Mouse (Mus musculus): ENCODE measurements around the gene Cdk5rap2.

The Cdk5rap2 gene

DNA sequence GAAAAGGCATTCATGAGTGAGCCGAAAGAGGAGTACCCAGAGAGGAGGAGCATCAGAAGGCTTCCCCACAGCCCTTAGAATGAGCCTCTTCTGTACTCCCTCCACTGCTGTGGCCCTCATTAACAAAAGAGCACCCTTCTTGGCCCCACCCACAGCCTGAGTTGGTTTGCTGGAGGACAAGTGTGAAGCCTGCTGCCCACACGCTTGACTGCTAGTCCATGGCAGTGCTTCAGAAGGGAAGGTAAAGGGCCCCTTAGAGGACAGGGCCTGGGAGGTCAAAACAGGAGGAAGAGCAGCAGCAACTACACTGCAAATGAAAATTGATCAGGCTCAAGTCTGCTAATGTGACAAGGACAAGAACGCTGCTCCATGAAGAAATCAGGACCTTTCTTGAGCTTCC lies 56.6 kb downstream of the Cdk5rap2 start:
- no peak for DNase-seq (ENCODE audit: low spot score)

DNA sequence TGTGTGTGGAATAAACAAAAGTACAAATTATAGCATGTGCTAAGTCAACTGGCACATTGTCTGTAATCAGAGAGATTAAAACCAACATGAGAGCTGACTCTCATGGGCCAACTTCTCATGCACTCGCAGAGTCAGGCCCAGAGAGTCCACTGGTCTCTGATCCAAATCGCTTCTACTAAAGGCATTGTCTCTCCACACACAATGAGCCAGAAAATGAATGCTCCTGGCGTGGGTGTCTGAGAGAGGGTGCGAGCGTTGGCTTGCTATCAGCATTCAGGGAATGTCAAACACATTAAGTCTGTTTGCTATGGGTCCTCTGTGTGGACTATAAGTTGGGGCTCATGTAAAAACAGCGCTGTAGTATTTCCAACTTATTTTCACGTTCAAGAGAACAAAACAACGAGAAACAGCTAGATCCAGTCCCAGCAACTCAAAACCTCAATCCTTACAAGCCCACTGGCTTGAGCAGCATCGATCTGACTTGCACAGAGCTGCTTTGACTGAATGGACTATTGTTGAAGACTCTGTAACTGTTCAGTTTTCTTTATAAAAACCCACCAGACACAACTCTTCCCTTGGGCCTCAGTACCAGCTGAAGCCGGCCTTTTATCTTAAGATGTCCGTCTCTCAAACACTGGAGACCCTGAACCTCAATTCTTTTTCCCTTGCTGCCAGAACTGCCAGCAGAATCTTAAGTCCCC lies 74.6 kb downstream of the Cdk5rap2 start:
- DNase-seq (ENCODE audit: low spot score): no peak

DNA sequence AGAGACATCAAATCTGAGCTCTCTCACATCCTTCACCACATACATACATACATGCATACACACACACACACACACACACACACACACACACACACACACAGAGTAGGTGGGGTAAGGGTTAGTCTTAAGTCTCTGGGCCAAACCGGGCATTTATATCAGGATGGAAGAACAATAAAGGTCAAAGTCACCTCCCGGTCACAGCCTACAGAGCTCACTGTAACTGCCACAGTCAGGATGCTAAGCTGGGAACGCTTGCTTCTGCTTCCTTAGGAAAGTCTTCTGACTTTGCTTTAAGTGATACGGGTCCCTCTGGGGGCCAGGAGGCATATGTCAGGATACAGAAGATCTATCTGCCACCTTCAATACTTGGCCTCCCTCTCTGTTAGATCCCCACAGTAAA lies 75.2 kb downstream of the Cdk5rap2 start:
- DNase-seq (ENCODE audit: low spot score): no peak

DNA sequence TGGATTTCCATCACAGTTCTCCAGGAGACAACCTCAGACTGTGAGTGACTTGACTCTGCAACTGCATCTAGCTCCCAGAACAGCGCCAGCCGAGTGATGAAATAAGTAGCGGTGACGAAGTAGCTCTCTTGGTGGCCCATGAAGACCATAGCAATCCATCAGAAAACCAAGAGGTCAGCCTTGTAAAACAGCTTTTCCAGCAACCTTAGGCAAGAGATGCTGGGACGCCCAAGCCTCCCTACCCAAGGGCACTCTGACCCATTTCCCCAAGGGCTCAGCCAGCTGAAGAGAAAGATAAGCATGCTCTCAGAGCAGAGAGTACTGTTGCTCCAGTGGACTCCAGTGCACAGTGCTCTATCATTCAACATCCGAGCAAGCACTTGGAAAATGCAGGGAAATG lies 77.3 kb downstream of the Cdk5rap2 start:
- no peak for DNase-seq (ENCODE audit: low spot score)

GRCm38 (mm10) chr4:70332576-70332975 lies 77.7 kb downstream of the Cdk5rap2 start:
- peak; percentile 14 for DNase-seq (ENCODE audit: low spot score)

DNA sequence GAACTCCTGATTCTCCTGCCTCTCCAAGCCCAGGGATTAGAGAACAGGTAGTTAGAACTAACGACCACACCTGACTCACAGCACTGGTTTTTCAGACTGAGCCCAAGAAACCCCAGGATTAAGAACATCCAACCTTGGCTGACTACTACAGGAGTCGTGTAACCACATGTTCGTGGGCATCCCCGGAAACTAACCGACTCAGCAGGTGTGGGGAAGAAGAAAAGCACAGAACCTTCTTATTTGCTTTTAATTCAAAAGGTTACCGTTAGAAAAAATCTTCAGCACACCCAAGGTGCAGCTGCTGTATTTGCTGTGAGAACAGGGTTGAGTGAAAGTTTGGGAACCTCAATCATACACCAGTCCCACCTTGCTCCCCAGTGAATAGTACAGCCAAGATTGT lies 79.1 kb downstream of the Cdk5rap2 start:
- no peak for DNase-seq (ENCODE audit: low spot score)

- DNase-seq (ENCODE audit: low spot score): no peak
These were observed 82.2 kb downstream of the Cdk5rap2 start for GRCm38 (mm10) chr4:70328033-70328432.

DNA sequence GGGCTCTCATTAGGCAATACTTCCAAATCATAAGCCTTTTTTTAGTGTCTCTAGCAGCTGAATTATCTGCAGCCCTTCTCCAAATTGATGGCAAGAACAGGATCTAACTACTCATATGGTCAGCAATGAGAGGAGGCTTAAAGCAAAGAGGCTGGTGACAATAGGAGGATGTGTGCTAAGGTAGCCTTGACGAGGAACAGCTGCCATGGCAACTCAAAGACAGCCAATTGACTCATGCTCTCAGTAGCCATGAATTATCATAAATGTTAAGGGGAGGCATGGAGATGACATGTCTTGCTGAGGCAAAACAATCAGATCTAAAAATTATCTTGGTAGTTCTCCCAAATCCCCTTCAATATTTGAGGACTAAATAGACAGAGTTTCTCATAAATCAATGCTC lies 82.8 kb downstream of the Cdk5rap2 start:
- DNase-seq (ENCODE audit: low spot score): no peak

GRCm38 (mm10) chr4:70321586-70321985 lies 88.7 kb downstream of the Cdk5rap2 start:
- DNase-seq (ENCODE audit: low spot score): no peak

GRCm38 (mm10) chr4:70312170-70312569 lies 98.1 kb downstream of the Cdk5rap2 start:
- DNase-seq (ENCODE audit: low spot score): no peak

- no peak for DNase-seq (ENCODE audit: low spot score)
These were observed 98.7 kb downstream of the Cdk5rap2 start for GRCm38 (mm10) chr4:70311530-70311929.

GRCm38 (mm10) chr4:70307230-70307629 lies 103.0 kb downstream of the Cdk5rap2 start:
- peak; percentile 72 for DNase-seq (ENCODE audit: low spot score)

DNA sequence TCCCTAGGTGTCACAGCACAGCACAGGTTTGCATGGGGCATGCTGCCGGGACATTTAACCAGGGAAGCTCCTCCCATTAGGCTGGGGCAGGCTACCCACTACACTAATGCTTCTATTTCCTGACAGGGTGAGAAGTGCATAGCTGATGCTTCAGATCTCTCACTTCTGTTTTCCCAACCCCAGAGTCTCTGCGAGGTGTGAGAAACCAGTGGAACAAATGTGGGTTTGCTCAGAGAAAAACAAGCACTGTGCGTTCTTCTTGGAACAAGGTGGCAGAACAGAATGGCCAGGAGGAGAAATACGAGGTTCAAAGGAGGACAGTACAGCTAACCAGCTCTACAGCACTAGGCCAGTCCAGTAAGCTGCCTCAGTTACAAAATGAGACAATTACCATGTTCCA lies 106.4 kb downstream of the Cdk5rap2 start:
- no peak for DNase-seq (ENCODE audit: low spot score)

- DNase-seq (ENCODE audit: low spot score): no peak
These were observed 109.1 kb downstream of the Cdk5rap2 start for GRCm38 (mm10) chr4:70301187-70301586.

- no peak for DNase-seq (ENCODE audit: low spot score)
These were observed 120.9 kb downstream of the Cdk5rap2 start for GRCm38 (mm10) chr4:70289361-70289760.

GRCm38 (mm10) chr4:70283163-70283562 lies 127.1 kb downstream of the Cdk5rap2 start:
- no peak for DNase-seq (ENCODE audit: low spot score)

GRCm38 (mm10) chr4:70278882-70279281 lies 131.4 kb downstream of the Cdk5rap2 start:
- no peak for DNase-seq (ENCODE audit: low spot score)

- DNase-seq (ENCODE audit: low spot score): no peak
These were observed 132.2 kb downstream of the Cdk5rap2 start for GRCm38 (mm10) chr4:70278057-70278456.

DNA sequence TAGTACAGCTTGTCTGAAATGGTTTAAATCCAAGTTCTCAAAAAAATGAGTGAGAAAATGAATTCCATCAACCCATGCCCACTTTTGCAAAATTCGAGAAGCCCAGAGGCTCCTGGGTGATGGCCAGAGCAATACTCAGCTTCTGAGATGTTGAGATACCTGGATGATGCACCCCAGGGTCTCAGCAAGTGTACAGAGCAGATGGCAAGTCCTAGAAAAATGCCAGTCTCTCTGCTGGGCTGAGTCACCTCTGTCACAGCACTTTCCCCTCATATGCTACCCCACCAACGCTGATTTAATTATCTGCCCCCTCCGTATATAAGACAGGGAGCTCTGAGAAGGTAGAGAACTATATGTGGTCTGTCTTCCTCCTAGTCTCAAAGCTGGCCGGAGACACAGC lies 137.3 kb downstream of the Cdk5rap2 start:
- DNase-seq (ENCODE audit: low spot score): no peak

GRCm38 (mm10) chr4:70272527-70272926 lies 137.7 kb downstream of the Cdk5rap2 start:
- no peak for DNase-seq (ENCODE audit: low spot score)

- no peak for DNase-seq (ENCODE audit: low spot score)
These were observed 142.9 kb downstream of the Cdk5rap2 start for GRCm38 (mm10) chr4:70267213-70267906.

DNA sequence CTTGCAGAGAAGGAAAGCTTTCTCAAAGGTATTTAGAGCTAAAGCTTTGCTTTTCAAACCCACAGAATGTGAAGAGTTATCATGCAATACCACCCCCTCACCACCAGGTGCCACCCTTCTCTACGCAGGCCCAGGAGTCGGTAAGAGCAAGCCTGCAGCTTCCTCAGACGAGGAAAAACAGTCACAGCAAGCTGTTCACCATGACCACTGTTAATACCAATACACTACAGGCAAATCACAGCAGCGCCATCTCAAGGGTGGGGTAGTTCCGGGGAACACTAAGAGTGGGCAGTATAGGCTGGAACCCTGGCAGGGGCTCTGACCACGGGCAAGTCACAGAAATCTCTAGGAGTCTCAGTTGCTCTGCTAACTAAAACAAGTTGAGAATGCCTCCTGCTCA lies 145.0 kb downstream of the Cdk5rap2 start:
- peak; percentile 65 for DNase-seq (ENCODE audit: low spot score)

GRCm38 (mm10) chr4:70262850-70263249 lies 147.4 kb downstream of the Cdk5rap2 start:
- DNase-seq (ENCODE audit: low spot score): no peak

- DNase-seq (ENCODE audit: low spot score): no peak
These were observed 148.9 kb downstream of the Cdk5rap2 start for GRCm38 (mm10) chr4:70261315-70261714.
